Comparison of ENCODE assay signal across 8 mouse cellular contexts in the genomic region with DNA sequence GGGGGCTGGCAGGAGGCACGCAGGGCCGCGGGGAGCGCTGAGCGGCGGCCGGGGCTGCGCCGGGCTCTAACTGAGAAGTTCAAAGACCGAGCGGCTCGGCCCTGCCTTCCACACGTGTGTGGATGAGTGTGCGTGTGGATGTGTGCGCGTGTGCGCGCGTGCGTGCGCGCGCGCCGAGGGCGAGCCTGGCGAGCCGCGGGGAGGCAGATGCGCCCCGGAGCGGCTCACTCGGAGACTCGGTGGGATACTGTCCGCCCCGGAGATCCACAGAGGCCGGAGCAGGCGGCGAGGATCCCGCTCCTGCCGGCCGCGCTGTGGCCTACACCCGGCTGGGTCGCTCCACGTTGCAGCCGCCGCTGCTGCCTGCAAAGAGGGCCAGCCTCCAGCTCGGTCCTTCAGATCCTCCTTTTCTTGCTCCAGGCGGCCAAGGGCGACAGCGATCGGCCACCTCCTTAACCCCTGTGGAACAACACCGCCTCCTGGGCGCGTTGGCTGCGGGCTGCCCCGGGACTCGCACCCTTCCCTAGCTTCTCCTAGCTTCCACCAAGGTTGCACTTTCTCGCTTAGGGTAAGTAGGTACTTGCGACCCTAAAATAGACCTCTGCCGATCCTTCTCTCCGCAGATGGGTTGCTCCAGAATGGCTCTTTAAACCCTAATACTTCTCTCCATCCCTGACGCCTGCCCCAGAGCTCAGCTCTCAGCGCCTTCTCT. TPM values are rescaled to one million over a fixed set of nuclear protein-coding genes. Genes with fewer than 3 reads are reported as not detected.
DNase-seq lines count a peak whose midpoint lies in the region; ATAC-seq and TF ChIP-seq lines count a peak whose summit lies in the region.

No protein-coding gene starts in this region.

- intact Hi-C loops in heart, postnatal 14 days (cut with DNase I): loop anchor here (5.0 to 10.0 kb wide), 2 partner anchors 303 to 591 kb away; a partner anchor contains a TSS

- no peaks in the 10 kb centered on the region for H3K79me2 ChIP-seq in CH12.LX (replicated peaks; ENCODE audit: control insufficient read depth, extremely low read depth, insufficient read depth, poor library complexity, severe bottlenecking)

- no peak overlapping the region for H3K27ac ChIP-seq in CH12.LX (ENCODE audit: insufficient read depth, low read depth)
- H3K27ac ChIP-seq in forebrain, embryonic 16.5 days (ENCODE audit: low read length): peak overlapping the region; percentile 56; the same call in 1 of the 2 replicates
- peak overlapping the region; percentile 91 for H3K27ac ChIP-seq in lung, embryonic 14.5 days (ENCODE audit: low read depth)

- no peak for DNase-seq in CH12.LX (ENCODE audit: extremely low read depth)
- DNase-seq in brain, embryonic 14.5 days (ENCODE audit: low read depth): peak; percentile 80
- DNase-seq in heart, postnatal 14 days: peak; percentile 76 to 81
- peak; percentile 45 to 47 for DNase-seq in layer of hippocampus, adult 8-10 months (ENCODE audit: low spot score in 2 of 2)
- DNase-seq in lung, embryonic 14.5 days: peak; percentile 92
- DNase-seq in ovary, postnatal 10 days (ENCODE audit: low spot score): peak; percentile 56
- DNase-seq in urinary bladder, postnatal 36 days (ENCODE audit: low spot score in 2 of 2): peak; percentile 56 to 62

- no peak for TF ChIP-seq POLR2A in CH12.LX (IDR thresholded peaks at IDR 0.05; ENCODE audit: low read depth, low read length)
- 0 out of 2 replicates have a peak, but pooled peaks have one; percentile 18 for TF ChIP-seq POLR2A in brain, embryonic 14.5 days (IDR thresholded peaks at IDR 0.05; ENCODE audit: borderline replicate concordance, extremely low read depth, insufficient read depth, insufficient read length, poor library complexity, severe bottlenecking)

- in situ Hi-C loops in CH12.LX (cut with MboI; ENCODE audit: low pct_ligation_motif_present, low pct_unique_long_range_greater_than_20kb, low sequenced_read_pairs): loop anchor here (25.0 kb wide), 1 partner anchor 1018 kb away; no protein-coding TSS in a partner anchor

- TF ChIP-seq EP300 in CH12.LX (IDR thresholded peaks at IDR 0.05; ENCODE audit: low read length): no peak

- WGBS in forebrain, embryonic 16.5 days: under 1% methylated on average over 61 of the region's 65 CpGs
- WGBS in lung, embryonic 14.5 days: under 1% methylated on average over 48 of the region's 65 CpGs

- TF ChIP-seq CTCF in CH12.LX (conservative IDR thresholded peaks at IDR 0.05 in 1 of 2, IDR thresholded peaks at IDR 0.05 in 1 of 2; ENCODE audit: low read depth in 2 of 2, low read length in 2 of 2): no peak
- TF ChIP-seq CTCF in brain, embryonic 14.5 days (IDR thresholded peaks at IDR 0.05; ENCODE audit: borderline replicate concordance, extremely low read depth, insufficient read depth, insufficient read length): no peak
- TF ChIP-seq CTCF in lung, embryonic 14.5 days (IDR thresholded peaks at IDR 0.05; ENCODE audit: low read depth): peak; percentile 35; the same call in 1 of the 2 replicates

- H3K9me3 ChIP-seq in CH12.LX (replicated peaks; ENCODE audit: low read length): peaks cover 7% of the 10 kb centered on the region
- no peaks in the 10 kb centered on the region for H3K9me3 ChIP-seq in forebrain, embryonic 16.5 days (ENCODE audit: control insufficient read depth, low read length)
- H3K9me3 ChIP-seq in lung, embryonic 14.5 days (ENCODE audit: low read depth, low read length): no peaks in the 10 kb centered on the region

- ATAC-seq in forebrain, embryonic 16.5 days: peak; percentile 73
- peak; percentile 75 for ATAC-seq in lung, embryonic 14.5 days (ENCODE audit: insufficient read depth)

- H3K9ac ChIP-seq in CH12.LX (ENCODE audit: insufficient read depth, low read depth): no peak overlapping the region
- H3K9ac ChIP-seq in forebrain, embryonic 16.5 days (replicated peaks; ENCODE audit: low read depth, low read length): peak overlapping the region; percentile 80
- H3K9ac ChIP-seq in lung, embryonic 14.5 days: peak overlapping the region; percentile 92

- TF ChIP-seq RAD21 in CH12.LX (IDR thresholded peaks at IDR 0.05; ENCODE audit: low read depth, low read length): no peak

- H3K4me2 ChIP-seq in CH12.LX (ENCODE audit: insufficient read depth, low read depth, poor library complexity, severe bottlenecking): peak overlapping the region; percentile 86; the same call in 1 of the 2 replicates
- H3K4me2 ChIP-seq in forebrain, embryonic 16.5 days (ENCODE audit: low read length): peak overlapping the region; percentile 96
- H3K4me2 ChIP-seq in lung, embryonic 14.5 days: peak overlapping the region; percentile 62

- H3K4me3 ChIP-seq in CH12.LX (replicated peaks in 1 of 3; ENCODE audit: low read depth in 2 of 3, low read length in 2 of 3, poor library complexity in 1 of 3): peak overlapping the region in 1 of 3 experiments; percentile 32
- peak overlapping the region; percentile 78 for H3K4me3 ChIP-seq in forebrain, embryonic 16.5 days (replicated peaks; ENCODE audit: low read length)
- peak overlapping the region; percentile 68 for H3K4me3 ChIP-seq in lung, embryonic 14.5 days (ENCODE audit: low read depth, low read length)

- H3K4me1 ChIP-seq in CH12.LX (ENCODE audit: control insufficient read depth in 1 of 2, insufficient read depth in 2 of 2): peaks cover 0 to 15% of the 10 kb centered on the region in 2 experiments; a peak in 2 of 4 replicates
- H3K4me1 ChIP-seq in forebrain, embryonic 16.5 days (replicated peaks; ENCODE audit: control insufficient read depth, insufficient read depth, low read length): peaks cover 30% of the 10 kb centered on the region
- peaks cover 4% of the 10 kb centered on the region; the same call in 1 of the 2 replicates for H3K4me1 ChIP-seq in lung, embryonic 14.5 days (ENCODE audit: insufficient read depth)

- dilution Hi-C loops in CH12.LX (cut with MboI; ENCODE audit: extremely low pct_ligation_motif_present, extremely low pct_unique_long_range_greater_than_20kb, low sequenced_read_pairs): no loop called here

- no peaks in the 10 kb centered on the region for H3K27me3 ChIP-seq in CH12.LX (replicated peaks)
- H3K27me3 ChIP-seq in forebrain, embryonic 16.5 days (replicated peaks; ENCODE audit: control insufficient read depth, insufficient read depth, low read length): 0 out of 2 replicates have a peak, but pooled peaks cover 2% of the 10 kb centered on the region
- H3K27me3 ChIP-seq in lung, embryonic 14.5 days (ENCODE audit: insufficient read depth, low read length): no peaks in the 10 kb centered on the region

- H3K36me3 ChIP-seq in CH12.LX (replicated peaks in 1 of 2; ENCODE audit: control insufficient read depth in 1 of 2, insufficient read depth in 1 of 2, low read length in 1 of 2): peaks cover 0 to 8% of the 10 kb centered on the region in 2 experiments
- no peaks in the 10 kb centered on the region for H3K36me3 ChIP-seq in forebrain, embryonic 16.5 days (ENCODE audit: control insufficient read depth, insufficient read depth)
- 0 out of 2 replicates have a peak, but pooled peaks cover 6% of the 10 kb centered on the region for H3K36me3 ChIP-seq in lung, embryonic 14.5 days (ENCODE audit: insufficient read depth)

TF ChIP-seq in CH12.LX, 34 proteins besides CTCF, POLR2A, EP300 and RAD21:
- TF ChIP-seq NRF1 (IDR thresholded peaks at IDR 0.05; ENCODE audit: low read depth, low read length) (0 out of 2 replicates have a peak, but pooled peaks have one; percentile 10), ZNF384 (IDR thresholded peaks at IDR 0.05; ENCODE audit: low read depth, low read length) (no peak)

RNA-seq across cellular contexts. Expression of a gene that starts 0.4 kb away (rescaled TPM):
- total RNA-seq in CH12.LX (2012; rRNA removed) (0.04 and 0.17 TPM in 2 replicates), CH12.LX (2014; rRNA removed) (not detected in 2 replicates)
- polyA plus RNA-seq in CH12.LX (2012; ENCODE audit: insufficient read length, low read depth): 0.11 TPM in 1 of 2 replicates, not detected in the other
- 2.2 and 6.0 TPM in 2 replicates for polyA plus RNA-seq in brain, embryonic 14.5 days (2012; rRNA removed)
- polyA plus RNA-seq in forebrain, embryonic 16.5 days (2015; fragmentation: Nextera tagmentation; extraction: Ambion mirVana): 21.4 and 22.0 TPM in 2 replicates
- 1 to 10 TPM; 7.6 to 7.9 TPM for total RNA-seq in heart, postnatal 14 days (2021)
- total RNA-seq in layer of hippocampus, adult 8-10 months (2022): 10 to 100 TPM; 23.8 to 32.4 (median 26.5) TPM
- 83.9 and 86.5 TPM in 2 replicates for polyA plus RNA-seq in lung, embryonic 14.5 days (2014; fragmentation: Nextera tagmentation; extraction: Ambion mirVana)

RNA-seq across cellular contexts. Expression of a gene that starts 43.8 kb away (rescaled TPM):
- total RNA-seq in CH12.LX (2012; rRNA removed) (83.8 and 112 TPM in 2 replicates), CH12.LX (2014; rRNA removed) (172 and 193 TPM in 2 replicates)
- 176 and 242 TPM in 2 replicates for polyA plus RNA-seq in CH12.LX (2012; ENCODE audit: insufficient read length, low read depth)
- 14.8 and 18.7 TPM in 2 replicates for polyA plus RNA-seq in brain, embryonic 14.5 days (2012; rRNA removed)
- 37.1 and 39.6 TPM in 2 replicates for polyA plus RNA-seq in forebrain, embryonic 16.5 days (2015; fragmentation: Nextera tagmentation; extraction: Ambion mirVana)
- total RNA-seq in heart, postnatal 14 days (2021): 1 to 10 TPM; 7.3 to 9.1 TPM
- total RNA-seq in layer of hippocampus, adult 8-10 months (2022): 10 to 100 TPM; 11.0 to 20.0 (median 15.5) TPM
- 79.0 and 79.7 TPM in 2 replicates for polyA plus RNA-seq in lung, embryonic 14.5 days (2014; fragmentation: Nextera tagmentation; extraction: Ambion mirVana)
